Mouse (Mus musculus): Measurements from ENCODE around the gene Zfp981. TPM values are rescaled to one million over a fixed set of nuclear protein-coding genes. Genes with fewer than 3 reads are reported as not detected.
"Not testable (repeated sequence)": the region's sequence is repeated elsewhere in the genome, so short reads cannot be mapped to it uniquely, and the experiment has no call there.

The Zfp981 gene
- polyA plus RNA-seq, 1 experiment from 2014 or later, result not detected

- H3K4me2 ChIP-seq (replicated peaks; ENCODE audit: low read depth, low read length), result no peak overlapping the region
- no peak overlapping the region for H3K27ac ChIP-seq (ENCODE audit: low read depth, low read length)
- H3K36me3 ChIP-seq (ENCODE audit: control insufficient read depth, insufficient read depth, low read length), result no peaks in the 10 kb centered on the region
- H3K27me3 ChIP-seq (ENCODE audit: control insufficient read depth, insufficient read depth, low read length), result no peaks in the 10 kb centered on the region
- no peak for ATAC-seq (ENCODE audit: low FRiP score, low TSS enrichment)
- no peak overlapping the region for H3K4me3 ChIP-seq (ENCODE audit: low read length)
- no peak overlapping the region for H3K9ac ChIP-seq (ENCODE audit: low read depth, low read length)
- H3K4me1 ChIP-seq (ENCODE audit: control insufficient read depth, insufficient read depth, low read length), result no peaks in the 10 kb centered on the region
- H3K9me3 ChIP-seq (ENCODE audit: control insufficient read depth, low read length), result peaks cover 56% of the 10 kb centered on the region
Measured at GRCm38 (mm10) chr4:146535883-146536282, 34.1 kb downstream of the Zfp981 start.

GRCm38 (mm10) chr4:146579905-146580873 is 78.4 kb downstream of the Zfp981 start:
- peak; percentile 98 for ATAC-seq (ENCODE audit: low FRiP score, low TSS enrichment)
- no CpG with 5 or more reads among the region's 111 CpGs for WGBS
- H3K27ac ChIP-seq (ENCODE audit: low read depth, low read length); H3K4me3 ChIP-seq (ENCODE audit: low read length); H3K36me3 ChIP-seq (ENCODE audit: control insufficient read depth, insufficient read depth, low read length); H3K9me3 ChIP-seq (ENCODE audit: control insufficient read depth, low read length); H3K27me3 ChIP-seq (ENCODE audit: control insufficient read depth, insufficient read depth, low read length); H3K9ac ChIP-seq (ENCODE audit: low read depth, low read length); H3K4me1 ChIP-seq (ENCODE audit: control insufficient read depth, insufficient read depth, low read length); H3K4me2 ChIP-seq (replicated peaks; ENCODE audit: low read depth, low read length): not testable (repeated sequence)

Other genes with a start within 250 kb of the Zfp981 start
- gene Zfp992, start 53.0 kb upstream of the Zfp981 start, polyA plus RNA-seq (2014; fragmentation: Nextera tagmentation; extraction: Ambion mirVana), result 5.1 and 6.7 TPM in 2 replicates
- 2.7 and 5.3 TPM in 2 replicates for gene Zfp993, start 108.9 kb downstream of the Zfp981 start, polyA plus RNA-seq (2014; fragmentation: Nextera tagmentation; extraction: Ambion mirVana)